Mouse (Mus musculus) heart, adult 2 months (tissue): ENCODE results near the gene Maml3. TPM values are rescaled to one million over a fixed set of nuclear protein-coding genes. Genes with fewer than 3 reads are reported as not detected.

Experiments
- DNase-seq, 2 experiments: peaks; one replicate each; pipeline ENCODE4 v3.0.0; 2021
- H3K27ac ChIP-seq: fragments of 200-600 bp; 2 replicates; pipeline ENCODE4 v1.8.1; 2022
- H3K27me3 ChIP-seq: fragments of 200-500 bp; 2 replicates; pipeline ENCODE4 v1.6.1; 2012; ENCODE audit warnings: mild to moderate bottlenecking, low read length, inconsistent platforms, mixed read lengths; ENCODE audit not compliant: control insufficient read depth, insufficient read depth
- H3K36me3 ChIP-seq: fragments of 200-500 bp; 2 replicates; pipeline ENCODE4 v1.6.1; 2012; ENCODE audit warnings: low read length, inconsistent platforms; ENCODE audit not compliant: control insufficient read depth, insufficient read depth
- H3K4me1 ChIP-seq: fragments of 200-500 bp; 2 replicates; pipeline ENCODE4 v1.6.1; 2011; ENCODE audit warnings: low read length; ENCODE audit not compliant: control insufficient read depth, insufficient read depth
- H3K4me3 ChIP-seq: fragments of 200-600 bp; 2 replicates; pipeline ENCODE4 v1.8.1; 2022
- H3K79me2 ChIP-seq: fragments of 200-500 bp; replicated peaks from 2 replicates; pipeline ENCODE4 v1.6.1; 2012; ENCODE audit warnings: mild to moderate bottlenecking, inconsistent platforms, low read length, moderate library complexity, mixed read lengths; ENCODE audit not compliant: control insufficient read depth, insufficient read depth
- H3K9ac ChIP-seq: fragments of 200-500 bp; 2 replicates; pipeline ENCODE4 v1.6.1; 2012; ENCODE audit warnings: low read depth, mild to moderate bottlenecking, control low read depth, inconsistent platforms, low read length, mixed read lengths
- CTCF ChIP-seq: fragments of 200-600 bp; IDR thresholded peaks from 2 replicates; pipeline ENCODE4 v1.8.1; 2022; ENCODE audit warnings: antibody characterized with exemption, mild to moderate bottlenecking, moderate library complexity
- EP300 ChIP-seq: fragments of 200-500 bp; IDR thresholded peaks from 2 replicates; pipeline ENCODE4 v1.6.1; 2011; ENCODE audit warnings: low read depth, low read length, control low read depth; ENCODE audit not compliant: insufficient read depth
- POLR2A ChIP-seq: fragments of 200-500 bp; IDR thresholded peaks from 2 replicates; pipeline ENCODE4 v1.6.1; 2011; ENCODE audit warnings: mild to moderate bottlenecking, low read depth, low read length, control low read depth; ENCODE audit not compliant: insufficient read depth
- WGBS: fragments of 180-500 bp; shearing (Covaris S2); methylation state at CpG from one replicate; pipeline ENCODE4 v1.1.7; 2018; 5-methylcytosine and 5-hydroxymethylcytosine counted together
- intact Hi-C: fragments of 180-260 bp; cut with DNase I; formaldehyde crosslinking; loops from one replicate; pipeline ENCODE4 v1.15.1; 2025
- polyA plus RNA-seq: library from polyadenylated mRNA; depleted of rRNA; stranded (reverse); fragments of >200 nt; gene quantifications from 2 replicates; pipeline ENCODE4 v1.2.3, GENCODE M21; 2012
- total RNA-seq, 2 experiments: library from RNA; stranded (reverse); gene quantifications; 2 replicates each; pipeline ENCODE4 v1.2.3; 2021

The Maml3 gene
- total and polyA plus RNA-seq, 3 experiments, result 1.9 to 2.8 (median 2.7) TPM

DNA sequence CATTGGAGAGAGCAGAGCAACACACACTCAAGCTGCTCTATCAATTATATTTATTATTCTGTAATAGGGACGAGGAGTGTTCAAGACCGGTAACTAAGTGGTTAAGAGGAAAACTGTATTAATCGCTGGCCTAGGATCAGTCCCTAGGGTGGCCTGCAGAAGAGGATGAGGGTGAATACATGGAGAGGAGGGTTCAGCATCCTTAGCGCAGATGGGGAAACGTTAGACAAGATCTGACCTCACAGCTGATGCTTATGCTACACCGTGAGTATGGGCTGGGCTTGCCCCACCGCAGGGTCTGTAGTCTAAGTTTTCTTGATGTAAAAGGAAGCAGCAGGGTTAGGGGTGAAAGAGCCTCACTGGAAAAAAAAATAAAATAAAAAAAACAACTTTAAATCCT is 285.8 kb downstream of the Maml3 start:
- no peak overlapping the region for H3K4me3 ChIP-seq
- no peak for DNase-seq
- no peaks in the 10 kb centered on the region for H3K79me2 ChIP-seq
- no peaks in the 10 kb centered on the region for H3K27me3 ChIP-seq
- H3K9ac ChIP-seq, result no peak overlapping the region
- no peaks in the 10 kb centered on the region for H3K4me1 ChIP-seq
- no peaks in the 10 kb centered on the region for H3K36me3 ChIP-seq
- TF ChIP-seq EP300, result no peak
- intact Hi-C loops, result no loop called here
- 77% methylated on average over 7 of the region's 7 CpGs for WGBS
- H3K27ac ChIP-seq, result no peak overlapping the region

- 98% methylated on average over 15 of the region's 15 CpGs for WGBS
- no peaks in the 10 kb centered on the region for H3K4me1 ChIP-seq
- no peak for DNase-seq
- no peak for TF ChIP-seq EP300
- no peak for TF ChIP-seq CTCF
- TF ChIP-seq POLR2A, result no peak
- H3K9ac ChIP-seq, result no peak overlapping the region
- H3K4me3 ChIP-seq, result no peak overlapping the region
- no peaks in the 10 kb centered on the region for H3K27me3 ChIP-seq
- H3K36me3 ChIP-seq, result no peaks in the 10 kb centered on the region
- intact Hi-C loops, result no loop called here
- no peaks in the 10 kb centered on the region for H3K79me2 ChIP-seq
- H3K27ac ChIP-seq, result no peak overlapping the region
Observed at GRCm38 (mm10) chr3:51817919-51818318, 287.0 kb downstream of the Maml3 start.

- H3K27ac ChIP-seq, result no peak overlapping the region
- no peaks in the 10 kb centered on the region for H3K4me1 ChIP-seq
- WGBS, result 90% methylated on average over 6 of the region's 6 CpGs
- H3K27me3 ChIP-seq, result no peaks in the 10 kb centered on the region
- no peak overlapping the region for H3K9ac ChIP-seq
- H3K36me3 ChIP-seq, result no peaks in the 10 kb centered on the region
- DNase-seq, result no peak
- no peak overlapping the region for H3K4me3 ChIP-seq
- no peaks in the 10 kb centered on the region for H3K79me2 ChIP-seq
- intact Hi-C loops, result no loop called here
- TF ChIP-seq EP300, result no peak
- no peak for TF ChIP-seq CTCF
- TF ChIP-seq POLR2A, result no peak
Observed at GRCm38 (mm10) chr3:51817329-51817728, 287.5 kb downstream of the Maml3 start.

DNA sequence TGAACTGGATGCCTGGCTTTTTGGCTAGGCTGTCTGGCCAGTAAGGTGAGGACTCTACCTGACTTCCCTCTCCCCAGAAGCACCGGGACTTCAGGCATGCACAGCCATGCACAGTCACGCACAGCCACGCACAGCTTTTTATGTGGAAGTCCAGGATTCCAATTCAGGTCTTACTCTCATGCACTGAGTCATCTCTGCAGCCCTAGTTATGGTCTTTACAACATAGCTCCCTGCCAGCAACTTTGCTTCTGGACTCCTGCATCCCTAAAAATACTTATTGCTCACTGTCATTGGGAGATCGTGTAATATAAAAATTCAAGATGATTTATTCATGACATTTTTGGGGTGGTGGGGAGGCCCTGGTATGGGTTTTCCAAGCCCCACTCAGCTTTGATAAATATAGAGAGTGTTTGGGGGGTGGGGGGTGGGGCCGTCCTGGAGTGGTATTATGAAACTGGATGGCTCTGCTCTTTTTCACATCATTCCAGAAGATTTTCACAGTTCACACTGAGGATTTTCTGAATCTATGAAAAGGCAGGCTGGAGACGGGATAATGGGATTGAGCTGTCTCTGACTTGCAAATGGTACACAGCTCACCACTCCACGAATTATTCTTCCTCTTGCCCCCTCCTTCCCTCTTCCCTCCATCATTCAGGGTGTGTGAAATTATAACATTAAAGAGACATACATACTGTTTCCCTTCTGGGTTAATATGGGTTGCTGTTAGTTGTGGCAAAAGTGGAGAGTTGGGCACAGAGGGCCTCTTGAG is 288.2 kb downstream of the Maml3 start:
- WGBS, result 90% methylated on average over 7 of the region's 7 CpGs
- no peaks in the 10 kb centered on the region for H3K4me1 ChIP-seq
- no peak for DNase-seq
- H3K27me3 ChIP-seq, result no peaks in the 10 kb centered on the region
- no peak overlapping the region for H3K27ac ChIP-seq
- TF ChIP-seq CTCF (no peak), POLR2A (no peak), EP300 (no peak)
- H3K36me3 ChIP-seq, result no peaks in the 10 kb centered on the region
- H3K9ac ChIP-seq, result no peak overlapping the region
- H3K4me3 ChIP-seq, result no peak overlapping the region
- intact Hi-C loops, result no loop called here
- no peaks in the 10 kb centered on the region for H3K79me2 ChIP-seq

GRCm38 (mm10) chr3:51814073-51814472 is 290.8 kb downstream of the Maml3 start:
- TF ChIP-seq POLR2A, result no peak
- TF ChIP-seq EP300, result no peak
- TF ChIP-seq CTCF, result no peak
- Histone ChIP-seq H3K27me3 (no peaks in the 10 kb centered on the region), H3K4me3 (no peak overlapping the region), H3K9ac (no peak overlapping the region), H3K27ac (no peak overlapping the region), H3K36me3 (no peaks in the 10 kb centered on the region), H3K79me2 (no peaks in the 10 kb centered on the region), H3K4me1 (no peaks in the 10 kb centered on the region)
- intact Hi-C loops, result no loop called here
- no peak for DNase-seq
- 90% methylated on average over 4 of the region's 4 CpGs for WGBS

DNA sequence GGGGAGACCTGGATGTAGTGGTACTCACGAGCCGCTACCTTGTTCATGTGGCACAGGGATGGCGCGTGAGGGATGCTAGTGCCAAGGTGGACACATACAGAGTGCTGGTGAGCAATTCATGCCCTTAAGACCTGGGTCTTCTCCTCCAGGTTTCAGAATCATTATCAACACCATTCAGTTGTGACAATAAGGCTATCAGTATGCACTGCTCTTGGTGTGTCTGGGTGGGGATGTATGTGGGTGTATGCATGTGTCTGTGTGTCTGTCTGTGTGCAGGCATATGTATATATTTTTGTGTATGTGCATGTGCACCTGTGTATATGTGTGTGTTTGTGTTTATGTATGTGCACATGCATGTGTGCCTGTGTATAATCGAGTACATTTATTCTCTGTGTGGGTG is 291.7 kb downstream of the Maml3 start:
- peaks cover 2% of the 10 kb centered on the region; the same call in 1 of the 2 replicates for H3K4me1 ChIP-seq
- WGBS, result 98% methylated on average over 5 of the region's 5 CpGs
- no peaks in the 10 kb centered on the region for H3K36me3 ChIP-seq
- H3K79me2 ChIP-seq, result no peaks in the 10 kb centered on the region
- no peak overlapping the region for H3K9ac ChIP-seq
- intact Hi-C loops, result no loop called here
- DNase-seq, result no peak
- H3K27me3 ChIP-seq, result no peaks in the 10 kb centered on the region
- no peak for TF ChIP-seq CTCF
- TF ChIP-seq EP300, result no peak
- TF ChIP-seq POLR2A, result no peak
- H3K4me3 ChIP-seq, result no peak overlapping the region
- H3K27ac ChIP-seq, result no peak overlapping the region
